Mouse (Mus musculus): ENCODE data around the gene Fstl3. TPM values are rescaled to one million over a fixed set of nuclear protein-coding genes. Genes with fewer than 3 reads are reported as not detected.

The Fstl3 gene
- polyA plus RNA-seq (2016; fragmentation: Nextera tagmentation; extraction: Ambion mirVana): 3.0 and 4.0 TPM in 2 replicates

GRCm38 (mm10) chr10:79777103-79777531 is at the start of gene Fstl3:
Gene Fstl3 (plus strand): TSS chr10:79777272.
- H3K36me3 ChIP-seq: no peaks in the 10 kb centered on the region
- WGBS: 1% methylated on average over 39 of the region's 39 CpGs
- no peak within 1 kb of the TSS for H3K27ac ChIP-seq
- ATAC-seq (ENCODE audit: insufficient number of reproducible peaks, insufficient read depth, low FRiP score, low TSS enrichment, low read depth): no peak
- peak within 1 kb of the TSS; percentile 80 for H3K4me2 ChIP-seq
- H3K4me1 ChIP-seq (replicated peaks): peaks cover 39% of the 10 kb centered on the region
- H3K4me3 ChIP-seq (replicated peaks): peak within 1 kb of the TSS; percentile 53
- peaks cover 12% of the 10 kb centered on the region for H3K9me3 ChIP-seq
- peaks cover 56% of the 10 kb centered on the region for H3K27me3 ChIP-seq
- peak within 1 kb of the TSS; percentile 66 for H3K9ac ChIP-seq (replicated peaks)

- no peak for ATAC-seq (ENCODE audit: insufficient number of reproducible peaks, insufficient read depth, low FRiP score, low TSS enrichment, low read depth)
- H3K4me3 ChIP-seq (replicated peaks): no peak overlapping the region
- no peak overlapping the region for H3K27ac ChIP-seq
- H3K4me2 ChIP-seq: no peak overlapping the region
- H3K36me3 ChIP-seq: peaks cover 10% of the 10 kb centered on the region
- peaks cover 12% of the 10 kb centered on the region; the same call in 1 of the 2 replicates for H3K9me3 ChIP-seq
- no peaks in the 10 kb centered on the region for H3K4me1 ChIP-seq (replicated peaks)
- WGBS: 76% methylated on average over 28 of the region's 28 CpGs
- peaks cover 10% of the 10 kb centered on the region; the same call in 1 of the 2 replicates for H3K27me3 ChIP-seq
- H3K9ac ChIP-seq (replicated peaks): no peak overlapping the region
Measured at GRCm38 (mm10) chr10:79728323-79729249, 48.5 kb upstream of the Fstl3 start.

- Histone ChIP-seq H3K9ac (replicated peaks) (no peak overlapping the region), H3K9me3 (peaks cover 17% of the 10 kb centered on the region; the same call in 1 of the 2 replicates), H3K27ac (no peak overlapping the region), H3K36me3 (peaks cover 18% of the 10 kb centered on the region), H3K4me1 (replicated peaks) (no peaks in the 10 kb centered on the region), H3K27me3 (peaks cover 13% of the 10 kb centered on the region; the same call in 1 of the 2 replicates), H3K4me3 (replicated peaks) (no peak overlapping the region), H3K4me2 (no peak overlapping the region)
- ATAC-seq (ENCODE audit: insufficient number of reproducible peaks, insufficient read depth, low FRiP score, low TSS enrichment, low read depth): no peak
- WGBS: 89% methylated on average over 13 of the region's 13 CpGs
Measured at GRCm38 (mm10) chr10:79729357-79729965, 47.6 kb upstream of the Fstl3 start.

GRCm38 (mm10) chr10:79732500-79732899 is 44.6 kb upstream of the Fstl3 start:
- Histone ChIP-seq H3K9ac (replicated peaks) (no peak overlapping the region), H3K9me3 (peaks cover 40% of the 10 kb centered on the region), H3K4me2 (no peak overlapping the region), H3K36me3 (peaks cover 49% of the 10 kb centered on the region), H3K27me3 (peaks cover 43% of the 10 kb centered on the region), H3K4me1 (replicated peaks) (peaks cover 5% of the 10 kb centered on the region; the same call in 1 of the 2 replicates), H3K4me3 (replicated peaks) (no peak overlapping the region), H3K27ac (no peak overlapping the region)
- WGBS: 93% methylated on average over 1 of the region's 1 CpGs
- ATAC-seq (ENCODE audit: insufficient number of reproducible peaks, insufficient read depth, low FRiP score, low TSS enrichment, low read depth): no peak

- ATAC-seq (ENCODE audit: insufficient number of reproducible peaks, insufficient read depth, low FRiP score, low TSS enrichment, low read depth): no peak
Measured at GRCm38 (mm10) chr10:79733847-79734246, 43.2 kb upstream of the Fstl3 start.

GRCm38 (mm10) chr10:79735361-79735760 is 41.7 kb upstream of the Fstl3 start:
- Histone ChIP-seq H3K9me3 (peaks cover 67% of the 10 kb centered on the region), H3K36me3 (peaks cover 77% of the 10 kb centered on the region), H3K4me1 (replicated peaks) (peaks cover 5% of the 10 kb centered on the region; the same call in 1 of the 2 replicates), H3K4me2 (peak overlapping the region; percentile 30; the same call in 1 of the 2 replicates), H3K27me3 (peaks cover 34% of the 10 kb centered on the region), H3K4me3 (replicated peaks) (0 out of 2 replicates have a peak overlapping the region, but pooled peaks have one; percentile 15), H3K27ac (no peak overlapping the region), H3K9ac (replicated peaks) (no peak overlapping the region; the same call in 1 of the 2 replicates)
- no peak for ATAC-seq (ENCODE audit: insufficient number of reproducible peaks, insufficient read depth, low FRiP score, low TSS enrichment, low read depth)
- WGBS: 28% methylated on average over 51 of the region's 52 CpGs

More at GRCm38 (mm10) chr10:79733847-79734246, 43.2 kb upstream of the Fstl3 start:
- Histone ChIP-seq H3K27me3 (peaks cover 41% of the 10 kb centered on the region), H3K9ac (replicated peaks) (no peak overlapping the region), H3K36me3 (peaks cover 62% of the 10 kb centered on the region), H3K9me3 (peaks cover 52% of the 10 kb centered on the region), H3K4me3 (replicated peaks) (no peak overlapping the region), H3K27ac (no peak overlapping the region), H3K4me2 (no peak overlapping the region), H3K4me1 (replicated peaks) (peaks cover 5% of the 10 kb centered on the region; the same call in 1 of the 2 replicates)
- 95% methylated on average over 15 of the region's 15 CpGs for WGBS

- no peak overlapping the region for H3K27ac ChIP-seq
- peaks cover 72% of the 10 kb centered on the region for H3K9me3 ChIP-seq
- H3K9ac ChIP-seq (replicated peaks): no peak overlapping the region
- peaks cover 5% of the 10 kb centered on the region; the same call in 1 of the 2 replicates for H3K4me1 ChIP-seq (replicated peaks)
- ATAC-seq (ENCODE audit: insufficient number of reproducible peaks, insufficient read depth, low FRiP score, low TSS enrichment, low read depth): no peak
- no peak overlapping the region for H3K4me2 ChIP-seq
- peaks cover 91% of the 10 kb centered on the region for H3K36me3 ChIP-seq
- no peak overlapping the region for H3K4me3 ChIP-seq (replicated peaks)
- 91% methylated on average over 14 of the region's 14 CpGs for WGBS
- H3K27me3 ChIP-seq: peaks cover 34% of the 10 kb centered on the region
Measured at GRCm38 (mm10) chr10:79736706-79737105, 40.4 kb upstream of the Fstl3 start.

- Histone ChIP-seq H3K4me3 (replicated peaks) (no peak overlapping the region), H3K9me3 (peaks cover 68% of the 10 kb centered on the region)
Measured at GRCm38 (mm10) chr10:79738259-79738658, 38.8 kb upstream of the Fstl3 start.

GRCm38 (mm10) chr10:79739234-79739633 is 37.8 kb upstream of the Fstl3 start:
- Histone ChIP-seq H3K36me3 (peaks cover 99% of the 10 kb centered on the region), H3K4me1 (replicated peaks) (peaks cover 5% of the 10 kb centered on the region; the same call in 1 of the 2 replicates), H3K27me3 (peaks cover 34% of the 10 kb centered on the region), H3K4me3 (replicated peaks) (no peak overlapping the region), H3K9ac (replicated peaks) (no peak overlapping the region), H3K9me3 (peaks cover 64% of the 10 kb centered on the region), H3K4me2 (no peak overlapping the region), H3K27ac (no peak overlapping the region)
- ATAC-seq (ENCODE audit: insufficient number of reproducible peaks, insufficient read depth, low FRiP score, low TSS enrichment, low read depth): no peak
- WGBS: 96% methylated on average over 28 of the region's 28 CpGs

More at GRCm38 (mm10) chr10:79738259-79738658, 38.8 kb upstream of the Fstl3 start:
- Histone ChIP-seq H3K9ac (replicated peaks) (no peak overlapping the region), H3K4me1 (replicated peaks) (peaks cover 5% of the 10 kb centered on the region; the same call in 1 of the 2 replicates), H3K36me3 (peaks cover 99% of the 10 kb centered on the region), H3K27ac (no peak overlapping the region), H3K4me2 (no peak overlapping the region), H3K27me3 (peaks cover 34% of the 10 kb centered on the region)
- WGBS: 90% methylated on average over 10 of the region's 10 CpGs
- ATAC-seq (ENCODE audit: insufficient number of reproducible peaks, insufficient read depth, low FRiP score, low TSS enrichment, low read depth): no peak

- Histone ChIP-seq H3K27ac (no peak overlapping the region), H3K36me3 (peaks cover 86% of the 10 kb centered on the region), H3K4me2 (no peak overlapping the region), H3K9me3 (peaks cover 54% of the 10 kb centered on the region), H3K4me1 (replicated peaks) (peaks cover 6% of the 10 kb centered on the region), H3K9ac (replicated peaks) (no peak overlapping the region), H3K27me3 (peaks cover 18% of the 10 kb centered on the region), H3K4me3 (replicated peaks) (no peak overlapping the region)
- WGBS: 77% methylated on average over 11 of the region's 11 CpGs
- ATAC-seq (ENCODE audit: insufficient number of reproducible peaks, insufficient read depth, low FRiP score, low TSS enrichment, low read depth): no peak
Measured at GRCm38 (mm10) chr10:79740863-79741262, 36.2 kb upstream of the Fstl3 start.

GRCm38 (mm10) chr10:79743161-79743560 is 33.9 kb upstream of the Fstl3 start:
- 93% methylated on average over 11 of the region's 11 CpGs for WGBS

More at GRCm38 (mm10) chr10:79743161-79743560, 33.9 kb upstream of the Fstl3 start:
- H3K4me1 ChIP-seq (replicated peaks): peaks cover 6% of the 10 kb centered on the region
- H3K36me3 ChIP-seq: peaks cover 63% of the 10 kb centered on the region
- peaks cover 31% of the 10 kb centered on the region for H3K9me3 ChIP-seq
- no peaks in the 10 kb centered on the region for H3K27me3 ChIP-seq
- ATAC-seq (ENCODE audit: insufficient number of reproducible peaks, insufficient read depth, low FRiP score, low TSS enrichment, low read depth): no peak
- H3K4me2 ChIP-seq: no peak overlapping the region
- no peak overlapping the region for H3K27ac ChIP-seq
- no peak overlapping the region for H3K9ac ChIP-seq (replicated peaks)
- H3K4me3 ChIP-seq (replicated peaks): no peak overlapping the region
